Mouse (Mus musculus) liver, embryonic 14.5 days (tissue): ENCODE data around the gene Sec22c. TPM values are rescaled to one million over a fixed set of nuclear protein-coding genes. Genes with fewer than 3 reads are reported as not detected.

Experiments used
- ATAC-seq: fragments of 200-750 bp; cut with Nextera tagmentation; 2 replicates; pipeline ENCODE4 v1.8.0; 2017; ENCODE audit warnings: moderate number of reproducible peaks, mild to moderate bottlenecking, moderate library complexity; ENCODE audit not compliant: insufficient read depth
- DNase-seq, 3 experiments: peaks; one replicate each; pipeline ENCODE4 v3.0.0-alpha.2; 2012 to 2013; ENCODE audit warnings: low read depth in 3 of 3, low spot score in 3 of 3
- H3K27ac ChIP-seq: fragments of 300-500 bp; sonication (generic); 2 replicates; pipeline ENCODE4 v1.5.1; 2014; ENCODE audit warnings: moderate library complexity, mild to moderate bottlenecking, control low read depth, inconsistent platforms
- H3K27me3 ChIP-seq: fragments of 300-500 bp; sonication (generic); 2 replicates; pipeline ENCODE4 v1.6.1; 2014; ENCODE audit warnings: mild to moderate bottlenecking, low read length, moderate library complexity; ENCODE audit not compliant: control insufficient read depth, insufficient read depth
- H3K36me3 ChIP-seq: fragments of 300-500 bp; sonication (generic); replicated peaks from 2 replicates; pipeline ENCODE4 v1.6.1; 2014; ENCODE audit warnings: low read depth; ENCODE audit not compliant: control insufficient read depth, insufficient read depth
- H3K4me1 ChIP-seq, 2 experiments: fragments of 200-500 bp in 1 of 2; fragments of 300-500 bp in 1 of 2; sonication (generic) in 1 of 2; replicated peaks; 2 replicates each; pipeline ENCODE4 v1.6.1; 2012 to 2014; ENCODE audit warnings: antibody characterized with exemption in 1 of 2, inconsistent platforms in 1 of 2, low read length in 1 of 2; ENCODE audit not compliant: control insufficient read depth in 2 of 2, insufficient read depth in 2 of 2
- H3K4me2 ChIP-seq: fragments of 300-500 bp; sonication (generic); 2 replicates; pipeline ENCODE4 v1.6.1; 2014; ENCODE audit warnings: low read depth, mild to moderate bottlenecking, control low read depth, moderate library complexity
- H3K4me3 ChIP-seq, 2 experiments: fragments of 200-500 bp in 1 of 2; fragments of 300-500 bp in 1 of 2; sonication (generic) in 1 of 2; 2 replicates each; pipeline ENCODE4 v1.5.1; 2012 to 2014; ENCODE audit warnings: low read depth in 2 of 2, low read length in 2 of 2, mild to moderate bottlenecking in 2 of 2, control low read depth in 1 of 2, inconsistent platforms in 1 of 2, moderate library complexity in 1 of 2; ENCODE audit not compliant: insufficient read depth in 1 of 2
- H3K9ac ChIP-seq: fragments of 300-500 bp; sonication (generic); replicated peaks from 2 replicates; pipeline ENCODE4 v1.6.1; 2014; ENCODE audit warnings: mild to moderate bottlenecking, control low read depth, moderate library complexity
- H3K9me3 ChIP-seq: fragments of 300-500 bp; sonication (generic); 2 replicates; pipeline ENCODE4 v1.6.1; 2016; ENCODE audit warnings: low read length, mixed read lengths; ENCODE audit not compliant: control insufficient read depth
- CTCF ChIP-seq: IDR thresholded peaks from 2 replicates; pipeline ENCODE4 v1.5.1; 2016; ENCODE audit warnings: antibody characterized with exemption, low read depth, control low read depth
- EP300 ChIP-seq: IDR thresholded peaks from 2 replicates; pipeline ENCODE4 v1.6.1; 2016; ENCODE audit warnings: antibody characterized with exemption, low read depth
- WGBS: fragments of 180-500 bp; shearing (Covaris S2); extraction: QIAGEN DNeasy Blood & Tissue Kit; methylation state at CpG from one replicate; pipeline ENCODE4 v1.1.7; 2014; ENCODE audit not compliant: insufficient replicate concordance; 5-methylcytosine and 5-hydroxymethylcytosine counted together
- polyA plus RNA-seq, 2 experiments: library from polyadenylated mRNA; depleted of rRNA in 1 of 2; stranded (reverse) in 1 of 2; unstranded in 1 of 2; fragments of >200 nt; fragmentation: Nextera tagmentation in 1 of 2; extraction: Ambion mirVana in 1 of 2; gene quantifications; 2 replicates each; pipeline versions ENCODE4 v1.2.1 to v1.2.3; 2012 to 2014

Sec22c gene
- polyA plus RNA-seq, 2 experiments, result 1.8 to 2.9 TPM

DNA sequence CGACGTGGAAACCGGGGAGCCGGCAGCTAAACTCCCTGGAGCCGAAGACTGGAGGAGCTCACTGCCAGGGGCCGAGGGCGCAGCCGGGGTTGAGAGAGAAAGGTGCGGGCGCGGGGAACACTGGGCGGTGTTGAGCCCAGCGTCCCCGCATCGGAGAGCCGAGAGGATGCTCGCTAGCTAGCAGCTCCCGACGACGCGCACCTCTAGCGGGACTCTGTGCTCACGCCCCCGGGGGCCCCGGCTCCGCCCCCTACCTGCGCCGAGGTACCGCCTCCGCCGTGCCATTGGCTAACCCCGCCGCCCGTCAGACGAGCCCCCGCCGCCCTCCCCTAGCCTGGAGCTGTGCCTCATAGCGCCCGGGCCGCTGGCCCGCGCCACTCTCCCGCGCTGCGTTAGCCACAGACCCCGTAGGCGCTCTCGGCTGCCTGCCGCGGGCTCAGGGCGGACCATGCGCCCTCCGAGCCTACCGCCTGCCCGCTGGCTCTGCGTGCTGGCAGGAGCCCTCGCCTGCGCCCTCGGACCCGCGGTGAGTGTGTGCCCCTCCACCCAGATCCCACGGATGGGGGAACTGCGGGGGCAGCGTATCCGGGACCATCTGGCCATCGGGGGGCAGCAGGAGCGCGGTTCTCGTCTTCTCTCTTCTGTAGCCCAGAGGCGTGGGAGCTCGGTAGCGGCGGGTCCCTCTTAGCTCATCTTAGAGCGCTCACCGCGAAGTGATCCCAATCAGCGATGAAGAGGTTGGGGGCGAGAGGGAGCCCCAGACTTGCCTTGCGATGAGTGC lies 62.7 kb downstream of the Sec22c start, which contains the start of gene Vipr1:
Vipr1 (plus strand) TSS at position 316 of the 781 bp plus-strand sequence.
- Histone ChIP-seq H3K27ac (no peak within 1 kb of the TSS), H3K4me1 (no peaks in the 10 kb centered on the region), H3K36me3 (no peaks in the 10 kb centered on the region), H3K9ac (no peak within 1 kb of the TSS), H3K4me2 (peak within 1 kb of the TSS; percentile 54), H3K27me3 (peaks cover 38% of the 10 kb centered on the region), H3K9me3 (no peaks in the 10 kb centered on the region), H3K4me3 (peak within 1 kb of the TSS; percentile 19 to 38; a peak in 3 of 4 replicates)
- under 1% methylated on average over 75 of the region's 79 CpGs for WGBS
- DNase-seq (no peak), ATAC-seq (peak; percentile 74)
- TF ChIP-seq CTCF, result no peak
- TF ChIP-seq EP300, result no peak

DNA sequence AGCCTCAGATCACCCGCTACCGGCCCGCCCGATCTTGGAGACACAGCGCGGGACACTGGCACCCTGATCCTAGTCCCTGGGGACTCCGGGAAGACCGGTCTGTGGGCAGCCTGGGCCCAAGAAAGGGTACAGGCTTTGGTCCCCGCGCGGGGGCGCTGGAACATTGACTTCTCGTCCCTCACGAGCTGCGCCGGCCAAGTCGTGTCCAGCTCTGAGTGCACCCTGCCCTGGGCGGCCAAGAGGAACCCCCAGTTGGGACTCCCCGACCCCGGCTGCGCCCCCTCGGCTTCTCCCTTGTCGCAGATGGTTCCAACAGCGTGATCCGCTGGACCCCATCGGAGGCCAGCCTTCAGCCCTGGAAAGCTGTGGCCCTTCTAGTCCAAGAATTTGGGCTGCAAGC lies 63.3 kb downstream of the Sec22c start, which contains the start of gene Lyzl4:
Lyzl4 (minus strand) TSS at position 96 of the 400 bp plus-strand sequence.
- H3K9ac ChIP-seq, result no peak within 1 kb of the TSS
- H3K27ac ChIP-seq, result no peak within 1 kb of the TSS
- DNase-seq, result no peak
- 1% methylated on average over 26 of the region's 26 CpGs for WGBS
- TF ChIP-seq EP300 (no peak), CTCF (peak; percentile 57)
- no peaks in the 10 kb centered on the region for H3K9me3 ChIP-seq
- H3K36me3 ChIP-seq, result no peaks in the 10 kb centered on the region
- H3K27me3 ChIP-seq, result peaks cover 38% of the 10 kb centered on the region
- H3K4me2 ChIP-seq, result peak within 1 kb of the TSS; percentile 54
- H3K4me3 ChIP-seq, result peak within 1 kb of the TSS; percentile 19 to 38; a peak in 3 of 4 replicates
- peak; percentile 53 for ATAC-seq
- H3K4me1 ChIP-seq, result no peaks in the 10 kb centered on the region

DNA sequence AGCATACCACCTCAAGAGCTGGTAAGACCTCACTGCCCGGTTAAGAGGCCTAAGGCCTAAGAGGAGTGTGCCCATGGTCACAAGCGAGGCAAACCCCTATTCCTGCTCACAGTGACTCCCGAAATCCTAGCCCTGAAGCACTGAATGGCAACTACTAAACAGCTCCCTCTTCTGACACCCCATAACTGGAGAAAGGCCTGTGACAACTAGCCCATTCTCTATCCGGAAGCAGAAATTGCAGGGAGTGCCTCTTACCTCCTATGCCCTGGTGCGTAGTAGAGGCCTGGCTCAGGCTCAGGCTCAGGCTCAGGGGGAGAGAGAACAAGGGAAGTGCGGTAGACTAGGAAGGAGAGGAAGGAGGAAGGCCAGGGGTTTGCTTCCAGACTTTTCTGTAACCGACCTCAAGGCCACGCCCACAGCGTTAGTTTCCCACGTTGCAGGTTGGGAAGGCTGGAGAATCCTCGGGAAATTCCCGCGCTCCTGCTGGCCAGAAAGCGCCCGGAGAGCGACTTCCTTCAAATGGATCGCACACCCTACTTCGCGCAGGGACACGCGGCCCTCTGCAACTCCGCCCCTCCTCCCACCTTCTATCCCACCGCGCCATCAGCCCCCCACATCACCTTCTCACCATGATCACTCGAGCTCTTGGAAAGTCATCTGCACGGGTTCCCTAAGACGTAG lies 63.9 kb downstream of the Sec22c start:
- DNase-seq (no peak), ATAC-seq (no peak)
- no peaks in the 10 kb centered on the region for H3K4me1 ChIP-seq
- H3K4me3 ChIP-seq, result no peak overlapping the region
- H3K9me3 ChIP-seq, result no peaks in the 10 kb centered on the region
- peaks cover 38% of the 10 kb centered on the region for H3K27me3 ChIP-seq
- H3K9ac ChIP-seq, result no peak overlapping the region
- TF ChIP-seq CTCF (no peak), EP300 (no peak)
- no peak overlapping the region for H3K27ac ChIP-seq
- H3K4me2 ChIP-seq, result peak overlapping the region; percentile 54
- no peaks in the 10 kb centered on the region for H3K36me3 ChIP-seq
- WGBS, result 9% methylated on average over 27 of the region's 27 CpGs

DNA sequence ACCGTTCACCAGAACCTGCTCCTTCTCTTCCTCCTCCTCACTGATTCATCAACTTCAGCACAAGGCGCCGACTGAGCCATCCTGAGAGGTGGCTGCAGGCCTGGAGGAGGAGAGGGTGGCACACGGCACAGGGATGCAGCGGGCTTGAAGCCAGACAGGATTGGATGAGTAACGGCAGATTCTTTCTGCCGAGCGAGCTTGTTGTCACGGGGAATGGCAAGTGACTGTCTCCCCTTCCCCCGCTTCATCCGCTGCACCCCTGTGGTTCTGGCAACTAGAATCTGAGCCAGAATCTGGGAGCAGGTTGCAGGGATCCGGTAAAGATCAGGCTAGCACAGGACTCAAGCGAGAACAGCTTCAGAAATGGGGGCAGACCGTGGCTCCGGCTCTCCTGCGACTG lies 65.5 kb downstream of the Sec22c start:
- Histone ChIP-seq H3K4me2 (no peak overlapping the region), H3K36me3 (no peaks in the 10 kb centered on the region), H3K27me3 (peaks cover 38% of the 10 kb centered on the region), H3K9me3 (no peaks in the 10 kb centered on the region), H3K4me3 (no peak overlapping the region), H3K4me1 (no peaks in the 10 kb centered on the region), H3K9ac (no peak overlapping the region), H3K27ac (no peak overlapping the region)
- TF ChIP-seq CTCF, result no peak
- no peak for TF ChIP-seq EP300
- WGBS, result 64% methylated on average over 16 of the region's 16 CpGs
- DNase-seq (no peak), ATAC-seq (no peak)

DNA sequence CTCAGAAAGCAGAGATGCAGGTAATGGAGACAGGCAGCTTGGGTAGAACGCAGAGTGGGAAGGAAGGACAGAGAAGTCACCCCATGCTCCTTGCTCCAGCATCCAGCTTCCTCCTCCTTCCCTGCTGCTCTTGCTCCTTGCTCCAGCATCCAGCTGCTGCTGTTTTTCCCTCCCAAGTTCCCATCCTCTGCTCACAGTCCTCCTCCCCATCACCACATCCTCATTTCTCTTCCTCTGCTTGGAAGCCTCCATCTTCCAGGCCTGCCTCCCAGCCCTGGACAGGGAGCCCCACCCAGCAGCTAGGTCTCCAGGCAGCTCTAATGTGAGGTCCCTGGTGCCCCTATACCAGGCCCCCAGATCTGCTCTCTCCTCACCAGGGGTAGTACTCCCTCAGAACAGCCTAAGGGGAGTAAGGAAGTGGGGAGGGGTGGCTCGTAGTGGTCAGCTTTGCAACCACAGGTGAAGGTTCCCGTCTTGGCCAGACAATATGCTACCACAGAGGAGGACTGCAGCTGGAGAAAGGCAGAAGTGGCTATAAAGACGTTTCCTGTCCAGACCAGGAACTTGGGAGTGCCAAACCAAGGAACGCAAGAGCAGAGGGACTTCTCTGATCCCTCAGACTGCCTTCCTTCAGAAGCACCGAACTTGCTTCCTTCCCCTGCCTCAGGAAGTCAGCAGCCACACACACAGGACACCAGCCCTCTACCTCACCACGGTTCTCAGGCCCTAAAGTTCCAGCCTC lies 69.3 kb downstream of the Sec22c start:
- Histone ChIP-seq H3K4me2 (no peak overlapping the region), H3K9ac (no peak overlapping the region), H3K4me3 (no peak overlapping the region), H3K4me1 (no peaks in the 10 kb centered on the region), H3K27ac (no peak overlapping the region), H3K36me3 (no peaks in the 10 kb centered on the region), H3K27me3 (peaks cover 6% of the 10 kb centered on the region), H3K9me3 (no peaks in the 10 kb centered on the region)
- no peak for TF ChIP-seq CTCF
- no peak for TF ChIP-seq EP300
- 17% methylated on average over 7 of the region's 7 CpGs for WGBS
- no peak for ATAC-seq
- DNase-seq, result no peak
